Mouse (Mus musculus) limb, embryonic 14.5 days (tissue): Measurements from ENCODE around the gene Gm10160. TPM values are rescaled to one million over a fixed set of nuclear protein-coding genes. Genes with fewer than 3 reads are reported as not detected.

Experiments used
- ATAC-seq: fragments of 200-750 bp; cut with Nextera tagmentation; 2 replicates; pipeline ENCODE4 v1.8.0; 2017; ENCODE audit warnings: low read depth, moderate number of reproducible peaks, moderate TSS enrichment; ENCODE audit not compliant: low FRiP score
- DNase-seq: peaks from one replicate; pipeline ENCODE4 v3.0.0-alpha.2; 2015; ENCODE audit warnings: low spot score
- H3K27ac ChIP-seq: fragments of 300-500 bp; sonication (generic); replicated peaks from 2 replicates; pipeline ENCODE4 v1.5.1; 2014; ENCODE audit warnings: low read depth, mild to moderate bottlenecking, low read length, moderate library complexity, mixed read lengths
- H3K27me3 ChIP-seq: fragments of 300-500 bp; sonication (generic); 2 replicates; pipeline ENCODE4 v1.6.1; 2014; ENCODE audit warnings: low read length, mixed read lengths; ENCODE audit not compliant: control insufficient read depth, insufficient read depth
- H3K36me3 ChIP-seq: fragments of 300-500 bp; sonication (generic); 2 replicates; pipeline ENCODE4 v1.6.1; 2014; ENCODE audit warnings: mild to moderate bottlenecking, low read length, moderate library complexity, mixed read lengths; ENCODE audit not compliant: control insufficient read depth, insufficient read depth
- H3K4me1 ChIP-seq: fragments of 300-500 bp; sonication (generic); 2 replicates; pipeline ENCODE4 v1.6.1; 2014; ENCODE audit warnings: antibody characterized with exemption, low read length, mixed read lengths; ENCODE audit not compliant: control insufficient read depth, insufficient read depth
- H3K4me2 ChIP-seq: fragments of 300-500 bp; sonication (generic); replicated peaks from 2 replicates; pipeline ENCODE4 v1.6.1; 2014; ENCODE audit warnings: low read depth, mild to moderate bottlenecking, low read length, moderate library complexity; ENCODE audit not compliant: severe bottlenecking
- H3K4me3 ChIP-seq: fragments of 300-500 bp; sonication (generic); replicated peaks from 2 replicates; pipeline ENCODE4 v1.5.1; 2014; ENCODE audit warnings: low read length
- H3K9ac ChIP-seq: fragments of 300-500 bp; sonication (generic); 2 replicates; pipeline ENCODE4 v1.6.1; 2014; ENCODE audit warnings: mild to moderate bottlenecking, low read depth, low read length, moderate library complexity; ENCODE audit not compliant: severe bottlenecking
- H3K9me3 ChIP-seq: fragments of 300-500 bp; sonication (generic); 2 replicates; pipeline ENCODE4 v1.6.1; 2016; ENCODE audit warnings: low read length; ENCODE audit not compliant: control insufficient read depth
- POLR2A ChIP-seq: fragments of 200-500 bp; IDR thresholded peaks from 2 replicates; pipeline ENCODE4 v1.8.0; 2012; ENCODE audit warnings: inconsistent platforms, mild to moderate bottlenecking, moderate library complexity, borderline replicate concordance; ENCODE audit not compliant: insufficient read depth, insufficient read length; ENCODE audit errors: extremely low read depth
- WGBS: fragments of 180-500 bp; shearing (Covaris S2); extraction: QIAGEN DNeasy Blood & Tissue Kit; methylation state at CpG from one replicate; pipeline ENCODE4 v1.1.7; 2014; 5-methylcytosine and 5-hydroxymethylcytosine counted together
- polyA plus RNA-seq, 2 experiments: library from polyadenylated mRNA; depleted of rRNA in 1 of 2; stranded (reverse) in 1 of 2; unstranded in 1 of 2; fragments of >200 nt; fragmentation: Nextera tagmentation in 1 of 2; extraction: Ambion mirVana in 1 of 2; gene quantifications; 2 replicates each; pipeline versions ENCODE4 v1.2.1 to v1.2.3; 2012 to 2014

Gene Gm10160
- polyA plus RNA-seq, 2 experiments, result not detected

DNA sequence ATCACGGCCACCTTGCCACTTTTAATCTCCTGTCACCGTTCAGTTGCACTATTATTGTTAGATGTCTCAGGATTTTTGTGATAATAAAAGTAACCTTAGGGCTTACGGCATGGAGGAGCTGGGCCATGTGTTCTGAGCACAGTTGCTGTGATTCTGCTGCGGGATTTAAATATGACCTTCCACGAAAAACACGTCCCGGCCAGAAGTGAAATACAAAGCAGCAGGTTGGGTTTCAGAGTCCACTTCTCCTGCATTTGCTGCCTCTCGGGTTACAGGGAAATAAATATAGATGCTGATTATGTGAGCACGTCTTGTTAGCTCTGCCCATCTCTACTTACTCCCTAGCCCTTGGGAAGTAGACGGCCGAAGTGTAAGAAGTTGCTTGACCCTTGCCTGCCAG, 10.8 kb downstream of the Gm10160 start:
- ATAC-seq, result no peak

DNA sequence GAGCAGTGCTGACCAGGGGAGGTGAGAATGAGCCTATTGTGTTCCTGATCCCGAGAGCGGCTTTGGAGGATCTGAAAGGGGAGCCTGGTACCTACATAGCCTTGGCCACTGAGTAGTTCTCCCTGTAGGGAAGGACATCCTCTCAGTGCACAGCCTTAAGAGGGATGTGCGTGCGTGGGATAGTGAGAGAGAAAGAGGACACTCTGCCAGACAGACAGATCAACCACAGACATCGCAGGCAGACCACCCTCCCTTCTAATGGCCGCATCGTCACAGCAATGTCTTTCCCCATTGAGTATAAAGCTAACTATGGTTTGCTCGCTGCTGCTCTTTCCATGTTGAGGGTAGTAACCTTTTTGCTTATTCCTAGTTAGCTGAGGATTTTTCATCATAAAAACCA, 11.7 kb downstream of the Gm10160 start:
- Histone ChIP-seq H3K36me3 (no peaks in the 10 kb centered on the region), H3K4me3 (no peak overlapping the region), H3K9me3 (no peaks in the 10 kb centered on the region), H3K9ac (no peak overlapping the region), H3K4me2 (no peak overlapping the region), H3K27ac (no peak overlapping the region), H3K4me1 (peaks cover 4% of the 10 kb centered on the region; the same call in 1 of the 2 replicates), H3K27me3 (no peaks in the 10 kb centered on the region)
- ATAC-seq (no peak), DNase-seq (no peak)
- TF ChIP-seq POLR2A, result no peak
- WGBS, result 90% methylated on average over 8 of the region's 8 CpGs

More for the DNA sequence above, 10.8 kb downstream of the Gm10160 start:
- Histone ChIP-seq H3K27ac (no peak overlapping the region), H3K9me3 (no peaks in the 10 kb centered on the region), H3K36me3 (no peaks in the 10 kb centered on the region), H3K9ac (no peak overlapping the region), H3K4me3 (no peak overlapping the region), H3K4me1 (peaks cover 4% of the 10 kb centered on the region; the same call in 1 of the 2 replicates), H3K4me2 (no peak overlapping the region), H3K27me3 (no peaks in the 10 kb centered on the region)
- 52% methylated on average over 11 of the region's 11 CpGs for WGBS
- no peak for TF ChIP-seq POLR2A
- DNase-seq, result no peak

DNA sequence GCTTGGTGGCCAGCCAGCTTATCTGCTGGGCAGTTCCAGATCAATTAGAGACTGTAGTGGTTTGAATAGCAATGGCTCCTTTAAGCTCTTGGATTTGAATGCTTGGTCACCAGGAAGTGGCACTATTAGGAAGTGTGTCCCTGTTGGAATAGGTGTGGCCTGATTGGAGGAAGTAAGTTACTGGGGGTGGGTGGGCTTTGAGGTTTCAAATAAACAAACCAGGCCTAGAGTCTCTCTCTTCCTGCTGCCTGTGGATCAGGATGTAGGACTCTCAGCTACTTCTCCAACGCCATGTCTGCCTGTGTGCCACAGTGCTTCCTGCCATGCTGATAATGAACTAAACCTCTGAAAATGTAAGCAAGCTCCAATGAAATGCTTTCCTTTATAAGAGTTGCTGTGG, 12.6 kb downstream of the Gm10160 start:
- DNase-seq (no peak), ATAC-seq (no peak)
- no peaks in the 10 kb centered on the region for H3K9me3 ChIP-seq
- no peak overlapping the region for H3K27ac ChIP-seq
- peaks cover 4% of the 10 kb centered on the region; the same call in 1 of the 2 replicates for H3K4me1 ChIP-seq
- no peaks in the 10 kb centered on the region for H3K36me3 ChIP-seq
- H3K9ac ChIP-seq, result no peak overlapping the region
- H3K4me2 ChIP-seq, result no peak overlapping the region
- no peak for TF ChIP-seq POLR2A
- H3K27me3 ChIP-seq, result no peaks in the 10 kb centered on the region
- H3K4me3 ChIP-seq, result no peak overlapping the region
- 79% methylated on average over 1 of the region's 1 CpGs for WGBS

DNA sequence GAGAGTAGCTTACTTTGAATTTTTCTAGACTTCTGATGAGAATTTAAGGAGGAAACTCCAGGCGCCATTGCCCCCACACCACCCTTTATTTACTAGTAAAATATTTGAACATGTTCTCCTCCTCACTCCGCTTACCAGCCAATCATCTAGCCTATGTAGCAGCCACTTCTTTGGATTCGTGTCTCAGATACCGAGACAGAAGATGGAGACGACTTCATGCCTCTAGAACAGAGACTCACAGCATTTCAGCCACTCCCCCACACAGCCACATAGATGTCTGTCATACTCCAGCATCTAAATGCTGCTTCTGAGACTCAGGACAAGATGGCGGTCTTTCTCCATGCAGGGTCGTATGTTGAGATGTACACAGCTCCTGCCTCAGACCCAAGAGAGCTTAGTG, 13.5 kb downstream of the Gm10160 start:
- no peaks in the 10 kb centered on the region for H3K9me3 ChIP-seq
- peaks cover 2% of the 10 kb centered on the region; the same call in 1 of the 2 replicates for H3K4me1 ChIP-seq
- 95% methylated on average over 7 of the region's 7 CpGs for WGBS
- H3K36me3 ChIP-seq, result no peaks in the 10 kb centered on the region
- no peak for TF ChIP-seq POLR2A
- no peak overlapping the region for H3K27ac ChIP-seq
- H3K4me2 ChIP-seq, result no peak overlapping the region
- DNase-seq (no peak), ATAC-seq (no peak)
- no peak overlapping the region for H3K9ac ChIP-seq
- no peak overlapping the region for H3K4me3 ChIP-seq
- H3K27me3 ChIP-seq, result no peaks in the 10 kb centered on the region

DNA sequence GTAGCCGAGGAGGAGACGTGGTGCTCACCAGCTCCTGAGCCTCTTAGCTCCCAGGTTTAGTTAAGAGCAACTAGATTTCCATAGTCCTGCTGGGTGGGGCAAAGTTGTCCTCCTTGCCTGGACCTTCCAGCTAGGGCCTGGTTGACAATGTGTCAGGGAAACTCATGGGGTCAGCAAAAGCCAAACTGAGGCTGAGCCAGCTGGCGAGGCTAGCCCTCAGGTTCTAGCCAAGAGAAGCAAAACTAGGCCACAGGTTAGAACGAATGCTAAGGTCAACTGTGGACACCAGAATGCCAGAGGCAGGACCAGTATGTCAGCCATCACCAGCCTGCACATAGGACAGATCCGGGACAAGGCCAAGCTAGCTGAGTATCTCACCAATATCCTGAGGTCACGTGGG, 14.2 kb downstream of the Gm10160 start:
- no peak for ATAC-seq

More for the DNA sequence above, 14.2 kb downstream of the Gm10160 start:
- WGBS, result 80% methylated on average over 6 of the region's 6 CpGs
- Histone ChIP-seq H3K27me3 (no peaks in the 10 kb centered on the region), H3K27ac (no peak overlapping the region), H3K36me3 (no peaks in the 10 kb centered on the region), H3K4me3 (no peak overlapping the region), H3K9ac (no peak overlapping the region), H3K4me1 (no peaks in the 10 kb centered on the region), H3K9me3 (no peaks in the 10 kb centered on the region), H3K4me2 (no peak overlapping the region)
- no peak for DNase-seq
- no peak for TF ChIP-seq POLR2A
